Mouse (Mus musculus) stomach, embryonic 15.5 days (tissue): ENCODE data around the gene Zfp207. TPM values are rescaled to one million over a fixed set of nuclear protein-coding genes. Genes with fewer than 3 reads are reported as not detected.

ENCODE experiments used
- ATAC-seq: fragments of 200-750 bp; cut with Nextera tagmentation; 2 replicates; pipeline ENCODE4 v1.8.0; 2017; ENCODE audit warnings: low read depth, moderate number of reproducible peaks, moderate TSS enrichment; ENCODE audit not compliant: insufficient read depth, low FRiP score
- H3K27ac ChIP-seq: fragments of 300-500 bp; sonication (generic); 2 replicates; pipeline ENCODE4 v1.5.1; 2015; ENCODE audit warnings: mild to moderate bottlenecking, inconsistent platforms
- H3K27me3 ChIP-seq: fragments of 300-500 bp; sonication (generic); replicated peaks from 2 replicates; pipeline ENCODE4 v1.6.1; 2015; ENCODE audit warnings: inconsistent platforms
- H3K36me3 ChIP-seq: fragments of 300-500 bp; sonication (generic); 2 replicates; pipeline ENCODE4 v1.6.1; 2015; ENCODE audit warnings: inconsistent platforms
- H3K4me1 ChIP-seq: fragments of 300-500 bp; sonication (generic); 2 replicates; pipeline ENCODE4 v1.6.1; 2015; ENCODE audit warnings: inconsistent platforms
- H3K4me2 ChIP-seq: fragments of 300-500 bp; sonication (generic); 2 replicates; pipeline ENCODE4 v1.6.1; 2015; ENCODE audit warnings: mild to moderate bottlenecking, inconsistent platforms
- H3K4me3 ChIP-seq: fragments of 300-500 bp; sonication (generic); replicated peaks from 2 replicates; pipeline ENCODE4 v1.5.1; 2015; ENCODE audit warnings: inconsistent platforms
- H3K9ac ChIP-seq: fragments of 300-500 bp; sonication (generic); 2 replicates; pipeline ENCODE4 v1.6.1; 2015; ENCODE audit warnings: inconsistent platforms
- H3K9me3 ChIP-seq: fragments of 300-500 bp; sonication (generic); 2 replicates; pipeline ENCODE4 v1.6.1; 2016; ENCODE audit warnings: inconsistent platforms
- WGBS: fragments of 180-500 bp; shearing (Covaris S2); methylation state at CpG from one replicate; pipeline ENCODE4 v1.1.7; 2015; 5-methylcytosine and 5-hydroxymethylcytosine counted together
- polyA plus RNA-seq: library from polyadenylated mRNA; unstranded; fragments of >200 nt; fragmentation: Nextera tagmentation; extraction: Ambion mirVana; gene quantifications from 2 replicates; pipeline ENCODE4 v1.2.1, GENCODE M21; 2015

Zfp207 gene
- polyA plus RNA-seq, 1 experiment from 2014 or later, result 188 TPM

GRCm38 (mm10) chr11:80446916-80447315 is 63.8 kb downstream of the Zfp207 start:
- no peaks in the 10 kb centered on the region for H3K4me1 ChIP-seq
- no peaks in the 10 kb centered on the region for H3K9me3 ChIP-seq
- no peaks in the 10 kb centered on the region for H3K27me3 ChIP-seq
- no peak for ATAC-seq
- H3K4me2 ChIP-seq, result no peak overlapping the region
- H3K27ac ChIP-seq, result no peak overlapping the region
- H3K36me3 ChIP-seq, result peaks cover 13% of the 10 kb centered on the region
- no peak overlapping the region for H3K9ac ChIP-seq
- H3K4me3 ChIP-seq, result no peak overlapping the region
- 93% methylated on average over 3 of the region's 3 CpGs for WGBS

- no peak overlapping the region for H3K9ac ChIP-seq
- no peak overlapping the region for H3K27ac ChIP-seq
- no peaks in the 10 kb centered on the region for H3K9me3 ChIP-seq
- H3K4me1 ChIP-seq, result no peaks in the 10 kb centered on the region
- peaks cover 12% of the 10 kb centered on the region for H3K36me3 ChIP-seq
- no peaks in the 10 kb centered on the region for H3K27me3 ChIP-seq
- WGBS, result 91% methylated on average over 2 of the region's 2 CpGs
- no peak overlapping the region for H3K4me2 ChIP-seq
- ATAC-seq, result no peak
- H3K4me3 ChIP-seq, result no peak overlapping the region
Observed at GRCm38 (mm10) chr11:80449859-80450258, 66.8 kb downstream of the Zfp207 start.

- no peaks in the 10 kb centered on the region for H3K9me3 ChIP-seq
- H3K4me2 ChIP-seq, result no peak overlapping the region
- ATAC-seq, result no peak
- no peak overlapping the region for H3K9ac ChIP-seq
- WGBS, result 83% methylated on average over 3 of the region's 3 CpGs
- H3K4me3 ChIP-seq, result no peak overlapping the region
- H3K4me1 ChIP-seq, result no peaks in the 10 kb centered on the region
- no peak overlapping the region for H3K27ac ChIP-seq
- no peaks in the 10 kb centered on the region for H3K27me3 ChIP-seq
- peaks cover 12% of the 10 kb centered on the region for H3K36me3 ChIP-seq
Observed at GRCm38 (mm10) chr11:80452242-80452641, 69.2 kb downstream of the Zfp207 start.

- ATAC-seq, result no peak
Observed at GRCm38 (mm10) chr11:80453198-80453597, 70.1 kb downstream of the Zfp207 start.

More at GRCm38 (mm10) chr11:80453198-80453597, 70.1 kb downstream of the Zfp207 start:
- H3K4me2 ChIP-seq, result no peak overlapping the region
- H3K9me3 ChIP-seq, result no peaks in the 10 kb centered on the region
- no peaks in the 10 kb centered on the region for H3K27me3 ChIP-seq
- H3K36me3 ChIP-seq, result peaks cover 9% of the 10 kb centered on the region
- 82% methylated on average over 1 of the region's 1 CpGs for WGBS
- no peaks in the 10 kb centered on the region for H3K4me1 ChIP-seq
- H3K4me3 ChIP-seq, result no peak overlapping the region
- no peak overlapping the region for H3K27ac ChIP-seq
- no peak overlapping the region for H3K9ac ChIP-seq

Other genes with a start within 250 kb of the Zfp207 start
- gene Tefm, start 241.1 kb upstream of the Zfp207 start, polyA plus RNA-seq, result 26.5 and 27.8 TPM in 2 replicates
- 4.2 and 4.7 TPM in 2 replicates for gene Adap2, start 229.2 kb upstream of the Zfp207 start, polyA plus RNA-seq
- 10.3 and 12.5 TPM in 2 replicates for gene Rnf135, start 199.4 kb upstream of the Zfp207 start, polyA plus RNA-seq
- gene Rhot1, start 174.3 kb upstream of the Zfp207 start, polyA plus RNA-seq, result 47.7 and 49.0 TPM in 2 replicates
- 4.1 and 4.5 TPM in 2 replicates for gene Rhbdl3, start 82.4 kb upstream of the Zfp207 start, polyA plus RNA-seq
- 18.1 and 20.5 TPM in 2 replicates for gene 5730455P16Rik, start 5.2 kb upstream of the Zfp207 start, polyA plus RNA-seq
- 252 and 285 TPM in 2 replicates for gene Psmd11, start 45.3 kb downstream of the Zfp207 start, polyA plus RNA-seq
- gene Cdk5r1, start 93.7 kb downstream of the Zfp207 start, polyA plus RNA-seq, result 1.4 and 1.8 TPM in 2 replicates